Mouse (Mus musculus) kidney, postnatal 14 days (tissue): ENCODE measurements around the gene Hormad2.

Experiments used
- DNase-seq: peaks from one replicate; pipeline ENCODE4 v3.0.0; 2022; ENCODE audit warnings: mixed read lengths

Hormad2 gene

DNA sequence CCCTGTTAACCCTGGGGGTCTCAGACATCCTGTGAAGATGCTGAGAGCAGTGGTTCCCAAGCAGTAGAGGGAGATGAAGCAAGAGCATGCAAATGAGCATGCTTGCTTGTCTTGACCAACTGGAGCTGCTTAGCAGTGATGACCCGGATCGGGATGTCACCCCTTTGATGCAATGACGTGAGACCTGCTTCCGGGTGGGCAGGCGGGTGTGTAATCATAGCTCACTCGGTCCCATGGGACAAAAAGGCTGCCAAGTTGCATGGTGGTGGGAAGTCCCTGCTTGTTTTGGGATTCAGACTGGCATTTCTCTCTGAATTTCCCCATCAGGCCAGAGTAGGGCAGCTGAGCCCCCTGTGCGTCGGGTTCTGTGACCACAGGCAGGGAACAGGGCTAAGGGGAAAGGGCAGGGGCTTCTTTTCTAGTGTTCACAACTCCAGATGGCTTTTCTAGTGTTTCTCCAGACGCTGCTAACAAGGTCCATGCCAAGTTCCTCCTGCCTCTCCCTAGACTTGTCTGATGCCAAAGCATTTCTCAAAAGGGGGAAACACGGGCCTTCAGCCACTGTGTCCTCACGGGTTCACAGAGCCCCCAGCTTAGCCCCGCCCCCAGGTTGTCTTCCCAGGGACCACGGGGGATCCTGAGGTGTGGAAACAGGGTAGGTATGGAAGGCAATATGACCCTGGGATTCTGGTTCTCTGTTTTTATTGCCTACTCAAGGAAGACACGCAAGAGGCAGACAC is 141.0 kb downstream of the Hormad2 start:
- DNase-seq: peak; percentile 45

DNA sequence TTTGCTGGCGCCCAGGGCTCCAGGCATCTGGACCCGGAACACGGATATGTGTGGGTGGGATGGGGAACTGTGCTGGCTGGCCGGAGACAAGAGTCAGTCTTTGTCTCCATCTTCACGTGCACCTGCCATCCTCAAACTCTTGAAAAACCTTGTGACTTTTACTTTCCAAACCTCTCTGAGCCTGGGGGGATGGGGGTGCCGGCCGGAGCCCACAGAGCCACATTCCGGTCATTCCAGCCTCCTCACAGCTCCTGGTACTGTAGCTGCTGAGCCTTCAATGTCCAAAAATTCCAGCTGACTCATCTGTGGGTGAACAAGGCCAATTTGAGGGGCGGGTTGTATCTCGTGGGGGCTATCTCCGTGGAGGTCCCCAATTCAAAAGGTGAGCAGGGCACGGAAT is 141.7 kb downstream of the Hormad2 start:
- DNase-seq: peak; percentile 67

DNA sequence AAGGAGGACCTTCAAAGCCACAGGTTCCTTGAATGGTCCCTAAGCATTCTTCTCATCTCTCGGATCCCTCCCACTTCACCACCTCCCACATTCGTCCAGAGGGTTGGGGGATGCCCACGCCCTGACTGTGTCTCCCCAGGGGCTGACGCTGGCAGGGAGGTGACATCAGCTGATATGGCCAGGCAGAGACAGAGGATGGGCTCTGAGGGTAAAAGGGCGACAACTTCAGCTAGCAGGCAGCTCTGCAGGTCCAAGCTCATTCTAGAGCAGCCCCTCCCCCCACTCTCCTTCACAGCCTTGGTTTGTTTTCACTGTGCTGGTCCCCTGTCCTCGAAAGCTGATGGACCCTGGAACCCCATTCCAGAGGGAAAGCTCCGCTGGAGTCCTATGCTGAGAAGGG is 142.3 kb downstream of the Hormad2 start:
- no peak for DNase-seq

DNA sequence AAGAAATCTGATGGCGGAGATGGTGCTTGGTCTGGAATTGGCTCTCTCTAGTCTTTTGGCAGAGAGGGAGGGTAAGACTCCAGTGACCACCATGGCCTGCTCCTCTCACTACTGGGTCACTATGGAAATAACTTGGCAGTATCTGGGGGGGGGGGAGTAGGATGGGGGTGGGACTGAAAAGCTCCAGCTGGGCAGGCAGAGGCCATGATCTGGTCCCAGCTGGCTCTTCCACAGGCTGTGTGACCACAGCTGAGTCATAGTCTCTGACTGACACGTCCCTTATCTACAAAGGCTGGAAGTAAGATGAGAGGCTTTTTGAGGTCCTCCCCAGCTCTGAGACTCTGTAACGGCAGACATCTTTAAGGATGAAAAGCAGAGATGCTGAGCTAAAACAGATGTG is 143.2 kb downstream of the Hormad2 start:
- no peak for DNase-seq

DNA sequence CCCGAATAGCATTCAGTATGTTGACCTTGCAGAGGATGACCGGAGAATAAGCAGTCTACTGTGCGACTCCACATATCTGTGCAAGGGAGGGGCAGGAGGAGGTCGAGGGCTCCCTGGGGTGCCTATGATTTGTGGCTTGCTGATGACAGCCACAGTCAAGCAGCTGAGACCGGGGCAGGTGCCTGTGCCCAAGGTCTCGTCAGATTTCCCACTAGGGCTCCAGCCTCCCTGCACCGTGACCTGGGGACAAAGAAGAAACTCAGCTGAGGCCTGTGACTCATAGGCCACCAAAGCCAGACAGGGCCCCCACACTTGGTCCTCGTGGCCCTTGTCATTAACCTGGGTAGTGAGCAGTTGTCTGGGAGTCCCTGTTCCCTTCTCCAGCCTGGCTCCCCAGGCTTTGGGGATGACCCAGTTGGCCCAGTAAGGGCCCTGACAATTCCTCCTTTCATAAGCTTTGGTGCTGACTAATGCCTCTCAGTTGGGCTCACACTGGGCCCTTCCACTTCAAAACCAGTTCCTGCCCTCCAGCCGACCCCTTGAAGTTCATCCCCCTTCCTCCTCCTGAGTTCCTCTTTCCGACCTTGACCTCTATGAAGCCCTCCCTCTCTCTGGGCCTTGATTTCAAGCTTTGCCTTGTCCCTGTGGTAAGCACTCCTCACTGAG is 144.2 kb downstream of the Hormad2 start:
- DNase-seq: no peak
